Mouse (Mus musculus): Measurements from ENCODE around the gene Krt8.
"Not testable (repeated sequence)": the region's sequence is repeated elsewhere in the genome, so short reads cannot be mapped to it uniquely, and the experiment has no call there.

DNA sequence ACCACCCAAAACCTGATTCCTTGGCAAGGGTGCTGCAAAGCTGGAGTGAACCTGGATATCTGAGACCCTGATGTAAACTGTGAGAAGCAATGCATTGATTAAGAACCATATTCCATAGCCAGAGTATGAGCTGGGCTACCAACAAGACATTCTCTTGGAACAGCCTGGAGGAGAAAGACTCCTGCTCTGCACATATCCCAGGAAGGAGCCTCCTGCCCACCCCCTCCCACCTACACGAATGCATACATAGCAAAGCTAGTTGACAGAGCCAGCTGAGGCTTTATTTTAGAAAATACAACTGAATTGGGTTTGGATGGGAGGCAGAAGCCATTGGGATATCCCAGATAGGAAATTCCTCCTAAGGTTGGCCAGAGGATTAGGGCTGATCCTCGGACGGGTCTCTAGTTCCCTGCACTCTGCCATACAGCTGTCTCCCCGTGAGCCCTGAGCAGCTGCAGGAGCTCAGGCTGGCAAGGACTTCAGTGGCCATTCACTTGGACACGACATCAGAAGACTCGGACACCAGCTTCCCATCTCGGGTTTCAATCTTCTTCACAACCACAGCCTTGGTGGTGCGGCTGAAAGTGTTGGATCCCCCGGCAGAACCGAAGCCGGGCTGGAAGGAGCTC is 7.7 kb downstream of the Krt8 start:
- TF ChIP-seq CTCF (IDR thresholded peaks at IDR 0.05; ENCODE audit: low read depth, low read length); GATA2 (IDR thresholded peaks at IDR 0.05; ENCODE audit: borderline replicate concordance, low read depth, low read length): not testable (repeated sequence)
